Mouse (Mus musculus): ENCODE measurements around the gene Plekhm3.

- TF ChIP-seq GATA1 (IDR thresholded peaks at IDR 0.05; ENCODE audit: low read length), result no peak
- no peak for TF ChIP-seq TAL1 (IDR thresholded peaks at IDR 0.05; ENCODE audit: low read length)
Observed at GRCm38 (mm10) chr1:64859826-64860225, 96.8 kb downstream of the Plekhm3 start.

All from erythroblast, embryonic 14.5 days (primary cell).